Mouse (Mus musculus) liver, postnatal 0 days (tissue): ENCODE measurements around the gene Ube4b. TPM values are rescaled to one million over a fixed set of nuclear protein-coding genes. Genes with fewer than 3 reads are reported as not detected.

Experiments used
- ATAC-seq: fragments of 200-750 bp; cut with Nextera tagmentation; 2 replicates; pipeline ENCODE4 v1.8.0; 2017; ENCODE audit warnings: mild to moderate bottlenecking, moderate library complexity
- DNase-seq: peaks from one replicate; pipeline ENCODE4 v3.0.0-alpha.2; 2016
- H3K27ac ChIP-seq: fragments of 300-500 bp; sonication (generic); 2 replicates; pipeline ENCODE4 v1.5.1; 2014; ENCODE audit warnings: antibody characterized with exemption, moderate library complexity, mild to moderate bottlenecking, low read depth
- H3K27me3 ChIP-seq: fragments of 300-500 bp; sonication (generic); 2 replicates; pipeline ENCODE4 v1.6.1; 2014; ENCODE audit warnings: low read length, control low read depth, mixed read lengths; ENCODE audit not compliant: insufficient read depth
- H3K36me3 ChIP-seq: fragments of 300-500 bp; sonication (generic); replicated peaks from 2 replicates; pipeline ENCODE4 v1.6.1; 2014; ENCODE audit warnings: mild to moderate bottlenecking, control low read depth, low read length, moderate library complexity, mixed read lengths; ENCODE audit not compliant: insufficient read depth
- H3K4me1 ChIP-seq: fragments of 300-500 bp; sonication (generic); 2 replicates; pipeline ENCODE4 v1.6.1; 2014; ENCODE audit warnings: antibody characterized with exemption, mild to moderate bottlenecking, control low read depth; ENCODE audit not compliant: insufficient read depth
- H3K4me2 ChIP-seq: fragments of 300-500 bp; sonication (generic); 2 replicates; pipeline ENCODE4 v1.6.1; 2014; ENCODE audit warnings: low read depth, mild to moderate bottlenecking, low read length, moderate library complexity, mixed read lengths
- H3K4me3 ChIP-seq: fragments of 300-500 bp; sonication (generic); 2 replicates; pipeline ENCODE4 v1.5.1; 2014; ENCODE audit warnings: low read depth, low read length
- H3K9ac ChIP-seq: fragments of 300-500 bp; sonication (generic); replicated peaks from 2 replicates; pipeline ENCODE4 v1.6.1; 2014; ENCODE audit warnings: mild to moderate bottlenecking, moderate library complexity
- H3K9me3 ChIP-seq: fragments of 300-500 bp; sonication (generic); 2 replicates; pipeline ENCODE4 v1.6.1; 2016; ENCODE audit warnings: mild to moderate bottlenecking, control low read depth, low read length, mixed read lengths
- CTCF ChIP-seq: sonication (generic); IDR thresholded peaks from 2 replicates; pipeline ENCODE4 v1.5.1; 2016; ENCODE audit warnings: antibody characterized with exemption, low read depth
- EP300 ChIP-seq: IDR thresholded peaks from 2 replicates; pipeline ENCODE4 v1.6.1; 2016; ENCODE audit warnings: antibody characterized with exemption, low read depth, mild to moderate bottlenecking
- WGBS: fragments of 180-500 bp; shearing (Covaris S2); extraction: QIAGEN DNeasy Blood & Tissue Kit; methylation state at CpG from one replicate; pipeline ENCODE4 v1.1.7; 2014; ENCODE audit not compliant: insufficient replicate concordance; 5-methylcytosine and 5-hydroxymethylcytosine counted together
- polyA plus RNA-seq: library from polyadenylated mRNA; unstranded; fragments of >200 nt; fragmentation: Nextera tagmentation; extraction: Ambion mirVana; gene quantifications from 2 replicates; pipeline ENCODE4 v1.2.1, GENCODE M21; 2015

The Ube4b gene
- polyA plus RNA-seq, 1 experiment from 2014 or later, result 11.9 TPM

DNA sequence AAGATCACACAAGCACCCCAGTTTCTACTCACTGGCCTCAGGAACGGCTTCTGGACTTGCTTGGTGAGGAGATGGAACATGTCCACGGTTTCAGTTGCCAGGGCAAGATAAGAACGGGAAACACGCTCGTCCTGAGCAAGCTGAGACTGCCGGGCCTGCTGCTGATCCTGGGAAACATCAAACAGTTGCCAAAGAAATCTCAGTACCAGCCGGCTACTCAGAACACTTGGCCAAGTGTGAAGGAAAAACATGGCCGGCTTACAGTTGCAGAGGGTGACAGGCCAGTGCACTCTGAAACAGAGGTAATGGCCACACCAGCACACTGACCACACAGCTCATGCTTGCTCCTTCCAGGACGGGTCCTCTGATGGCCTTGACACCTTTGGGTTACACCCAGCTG lies 89.2 kb downstream of the Ube4b start:
- H3K36me3 ChIP-seq, result peaks cover 50% of the 10 kb centered on the region

DNA sequence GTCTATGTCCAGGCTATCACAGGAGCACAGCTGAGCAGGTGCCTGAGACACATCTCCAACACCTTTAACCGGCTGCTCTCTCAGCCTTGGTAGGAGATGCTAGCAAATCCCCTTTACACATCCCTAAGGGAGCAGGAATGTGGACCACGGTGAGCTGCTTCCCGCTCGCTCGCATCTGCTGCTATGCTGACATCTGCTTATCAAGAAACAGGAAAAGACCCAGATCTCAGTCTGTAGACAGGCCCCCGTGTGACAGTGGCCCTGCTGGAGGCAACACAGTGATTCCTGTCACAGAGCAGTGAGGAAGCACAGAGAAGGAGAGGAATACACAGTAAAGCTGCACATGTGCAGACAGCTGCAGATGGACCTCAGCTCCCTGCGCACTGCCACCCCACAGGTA lies 90.2 kb downstream of the Ube4b start:
- H3K36me3 ChIP-seq, result peaks cover 46% of the 10 kb centered on the region
- TF ChIP-seq EP300 (no peak), CTCF (no peak)

More for the DNA sequence above, 89.2 kb downstream of the Ube4b start:
- Histone ChIP-seq H3K4me2 (no peak overlapping the region), H3K4me3 (no peak overlapping the region), H3K9me3 (no peaks in the 10 kb centered on the region), H3K4me1 (peaks cover 5% of the 10 kb centered on the region; the same call in 1 of the 2 replicates), H3K27ac (no peak overlapping the region), H3K27me3 (no peaks in the 10 kb centered on the region), H3K9ac (no peak overlapping the region)
- ATAC-seq, result no peak
- WGBS, result 79% methylated on average over 9 of the region's 9 CpGs
- DNase-seq, result no peak
- TF ChIP-seq CTCF (no peak), EP300 (no peak)

DNA sequence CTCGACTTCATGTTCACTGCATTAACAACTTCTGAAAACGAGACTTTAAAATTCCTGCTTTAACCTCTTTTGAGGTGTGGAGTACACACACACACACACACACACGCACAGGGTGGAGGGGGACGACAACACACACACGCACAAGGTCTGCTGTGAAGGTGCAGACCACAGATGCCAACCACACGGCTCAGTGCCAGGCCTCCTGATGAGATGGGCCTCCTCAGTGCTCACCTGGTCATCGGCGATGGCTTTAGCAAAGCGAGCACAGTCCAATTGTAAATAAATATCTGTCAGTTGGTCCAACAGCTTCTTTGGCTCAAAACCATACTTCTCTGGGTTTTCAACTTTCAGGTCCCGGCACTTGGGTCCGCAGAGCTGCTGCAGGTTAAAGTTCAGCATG lies 91.7 kb downstream of the Ube4b start:
- Histone ChIP-seq H3K4me1 (peaks cover 3% of the 10 kb centered on the region; the same call in 1 of the 2 replicates), H3K4me3 (no peak overlapping the region), H3K27ac (no peak overlapping the region), H3K36me3 (peaks cover 61% of the 10 kb centered on the region), H3K9ac (no peak overlapping the region), H3K4me2 (no peak overlapping the region), H3K9me3 (no peaks in the 10 kb centered on the region), H3K27me3 (no peaks in the 10 kb centered on the region)
- WGBS, result 83% methylated on average over 11 of the region's 11 CpGs
- ATAC-seq (no peak), DNase-seq (no peak)
- TF ChIP-seq EP300 (no peak), CTCF (no peak)

More for the DNA sequence above, 90.2 kb downstream of the Ube4b start:
- WGBS, result 73% methylated on average over 7 of the region's 7 CpGs
- no peak overlapping the region for H3K4me2 ChIP-seq
- no peak for ATAC-seq
- H3K9ac ChIP-seq, result no peak overlapping the region
- H3K4me3 ChIP-seq, result no peak overlapping the region
- no peaks in the 10 kb centered on the region for H3K9me3 ChIP-seq
- DNase-seq, result no peak
- no peaks in the 10 kb centered on the region for H3K27me3 ChIP-seq
- H3K4me1 ChIP-seq, result peaks cover 5% of the 10 kb centered on the region; the same call in 1 of the 2 replicates
- no peak overlapping the region for H3K27ac ChIP-seq

DNA sequence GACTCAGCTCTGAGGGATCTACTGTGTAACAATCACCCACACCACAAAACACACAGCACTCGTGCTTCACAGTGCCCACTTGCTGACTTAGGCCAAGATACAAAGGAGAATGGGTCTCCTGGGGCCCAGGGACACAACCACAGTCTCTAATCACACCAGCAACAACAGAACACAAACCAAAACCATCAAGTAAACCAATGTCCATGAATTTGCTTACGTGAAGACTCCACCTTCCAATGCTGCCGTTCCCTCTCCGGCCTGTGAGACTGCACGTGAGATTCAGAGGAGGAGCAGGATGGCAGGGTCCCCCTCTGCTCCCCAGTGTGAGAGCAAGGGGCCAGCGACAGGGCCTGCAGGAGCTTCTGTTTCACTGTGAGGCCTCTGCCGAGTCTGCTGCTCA lies 93.8 kb downstream of the Ube4b start:
- 88% methylated on average over 7 of the region's 7 CpGs for WGBS

DNA sequence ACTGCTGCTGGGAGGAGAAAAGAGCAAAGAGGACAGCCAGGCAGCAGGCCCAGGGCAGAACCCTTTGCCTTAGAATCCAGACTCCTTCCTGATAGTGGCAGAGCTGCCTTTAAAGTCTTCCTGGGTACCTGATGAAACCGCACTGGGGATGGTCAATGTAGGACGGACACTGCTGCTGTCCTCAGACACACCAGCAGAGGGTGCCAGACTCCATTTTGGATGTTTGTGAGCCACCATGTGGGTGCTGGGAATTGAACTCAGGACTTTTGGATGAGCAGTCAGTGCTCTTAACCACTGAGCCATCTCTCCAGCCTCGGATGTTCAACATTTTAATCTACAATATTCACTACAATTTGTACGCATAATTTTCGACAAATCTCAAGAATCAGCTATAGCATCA lies 96.1 kb downstream of the Ube4b start:
- ATAC-seq (no peak), DNase-seq (no peak)
- WGBS, result 90% methylated on average over 5 of the region's 5 CpGs
- Histone ChIP-seq H3K9ac (no peak overlapping the region), H3K36me3 (peaks cover 56% of the 10 kb centered on the region), H3K4me2 (no peak overlapping the region), H3K9me3 (no peaks in the 10 kb centered on the region), H3K27me3 (no peaks in the 10 kb centered on the region), H3K27ac (no peak overlapping the region), H3K4me3 (no peak overlapping the region), H3K4me1 (no peaks in the 10 kb centered on the region)
- no peak for TF ChIP-seq EP300
- TF ChIP-seq CTCF, result 0 out of 2 replicates have a peak, but pooled peaks have one; percentile 12

More for the DNA sequence above, 93.8 kb downstream of the Ube4b start:
- peaks cover 64% of the 10 kb centered on the region for H3K36me3 ChIP-seq
- H3K27me3 ChIP-seq, result no peaks in the 10 kb centered on the region
- DNase-seq (no peak), ATAC-seq (no peak)
- TF ChIP-seq CTCF (no peak), EP300 (no peak)
- no peak overlapping the region for H3K27ac ChIP-seq
- no peak overlapping the region for H3K4me2 ChIP-seq
- H3K4me3 ChIP-seq, result no peak overlapping the region
- no peak overlapping the region for H3K9ac ChIP-seq
- no peaks in the 10 kb centered on the region for H3K9me3 ChIP-seq
- no peaks in the 10 kb centered on the region for H3K4me1 ChIP-seq

DNA sequence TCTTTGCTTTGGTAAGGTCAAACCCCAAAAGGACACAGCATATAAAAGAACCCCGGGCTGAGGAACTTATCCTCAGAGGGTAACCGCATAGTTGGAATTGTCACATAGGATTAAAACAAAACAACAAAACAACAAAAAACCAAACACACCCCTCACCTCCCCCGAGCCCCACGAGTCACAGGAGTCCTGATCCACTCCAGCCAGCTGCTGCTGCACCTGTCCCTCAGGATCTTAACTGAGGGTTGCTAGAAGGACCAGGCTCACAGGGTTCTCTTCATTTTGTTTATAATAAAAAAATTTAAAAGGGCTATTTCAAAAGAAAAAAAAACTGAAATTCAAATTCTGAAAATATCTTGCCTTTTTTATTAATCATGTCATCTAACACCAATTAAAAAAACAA lies 97.8 kb downstream of the Ube4b start:
- ATAC-seq (no peak), DNase-seq (no peak)
- no peaks in the 10 kb centered on the region for H3K4me1 ChIP-seq
- no peaks in the 10 kb centered on the region for H3K9me3 ChIP-seq
- peaks cover 43% of the 10 kb centered on the region for H3K36me3 ChIP-seq
- H3K27ac ChIP-seq, result no peak overlapping the region
- H3K9ac ChIP-seq, result no peak overlapping the region
- no peak overlapping the region for H3K4me2 ChIP-seq
- no peaks in the 10 kb centered on the region for H3K27me3 ChIP-seq
- 81% methylated on average over 4 of the region's 4 CpGs for WGBS
- H3K4me3 ChIP-seq, result no peak overlapping the region
- no peak for TF ChIP-seq EP300
- no peak for TF ChIP-seq CTCF

DNA sequence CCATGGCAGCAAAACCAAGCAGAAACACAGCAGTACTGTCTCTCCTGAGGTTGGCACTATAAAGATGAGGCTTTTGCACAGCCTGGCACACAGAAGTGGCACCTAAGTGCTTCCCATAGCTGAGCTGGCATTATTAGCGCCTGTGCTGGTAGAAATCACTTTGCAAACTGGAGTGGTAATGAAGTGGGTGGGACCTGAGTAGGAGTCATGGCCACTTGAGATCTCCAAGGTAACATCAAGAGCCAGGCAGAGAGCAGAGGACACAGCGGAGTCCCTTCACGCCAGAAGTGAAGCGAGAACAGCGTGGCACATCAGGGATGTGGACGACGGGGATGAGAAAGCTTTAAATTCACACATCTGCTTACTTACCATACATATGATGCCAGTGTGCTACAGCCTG lies 99.3 kb downstream of the Ube4b start:
- Histone ChIP-seq H3K9ac (no peak overlapping the region), H3K4me2 (no peak overlapping the region), H3K4me3 (no peak overlapping the region), H3K4me1 (no peaks in the 10 kb centered on the region), H3K9me3 (no peaks in the 10 kb centered on the region), H3K27me3 (no peaks in the 10 kb centered on the region), H3K36me3 (peaks cover 34% of the 10 kb centered on the region), H3K27ac (no peak overlapping the region)
- ATAC-seq (no peak), DNase-seq (no peak)
- no peak for TF ChIP-seq EP300
- TF ChIP-seq CTCF, result no peak
- WGBS, result 89% methylated on average over 7 of the region's 7 CpGs
